Mouse (Mus musculus) embryonic fibroblast, embryonic 13.5 days (primary cell): ENCODE measurements around the gene Iqcm. TPM values are rescaled to one million over a fixed set of nuclear protein-coding genes. Genes with fewer than 3 reads are reported as not detected.
"Not testable (repeated sequence)": the region's sequence is repeated elsewhere in the genome, so short reads cannot be mapped to it uniquely, and the experiment has no call there.

Source experiments
- H3K27ac ChIP-seq: 2 replicates; pipeline ENCODE4 v1.5.1; 2012; ENCODE audit warnings: low read length, control low read depth, inconsistent platforms; ENCODE audit not compliant: insufficient read depth
- H3K4me1 ChIP-seq: 2 replicates; pipeline ENCODE4 v1.6.1; 2011; ENCODE audit warnings: low read length; ENCODE audit not compliant: control insufficient read depth, insufficient read depth
- H3K4me3 ChIP-seq: 2 replicates; pipeline ENCODE4 v1.5.1; 2011; ENCODE audit warnings: mild to moderate bottlenecking, control low read depth, low read length; ENCODE audit not compliant: insufficient read depth
- CTCF ChIP-seq: IDR thresholded peaks from 2 replicates; pipeline ENCODE4 v1.5.1; 2011; ENCODE audit warnings: mild to moderate bottlenecking, control low read depth, low read length, moderate library complexity, borderline replicate concordance; ENCODE audit not compliant: insufficient read depth
- POLR2A ChIP-seq: IDR thresholded peaks from 2 replicates; pipeline ENCODE4 v1.6.1; 2011; ENCODE audit warnings: low read depth, mild to moderate bottlenecking, control low read depth, low read length, moderate library complexity
- polyA plus RNA-seq: library from polyadenylated mRNA; stranded (reverse); fragments of >200 nt; gene quantifications from 2 replicates; pipeline ENCODE4 v1.2.4, GENCODE M21; 2011; ENCODE audit warnings: low read depth; ENCODE audit not compliant: missing spikeins, insufficient read length

Iqcm gene
- not detected in 2 replicates for polyA plus RNA-seq

- Histone ChIP-seq H3K27ac (no peak within 1 kb of the TSS), H3K4me1 (no peaks in the 10 kb centered on the region), H3K4me3 (no peak within 1 kb of the TSS)
- no peak for TF ChIP-seq POLR2A
- TF ChIP-seq CTCF = no peak
Observed at GRCm38 (mm10) chr8:75448394-75448793, at the start of gene Iqcm. Iqcm (plus strand) TSS chr8:75448694.

GRCm38 (mm10) chr8:75406489-75406888 lies 42.0 kb upstream of the Iqcm start, which contains the start of gene Gm10358:
Gm10358 (minus strand) TSS chr8:75406589.
- H3K27ac ChIP-seq = no peak within 1 kb of the TSS
- no peak within 1 kb of the TSS for H3K4me3 ChIP-seq
- H3K4me1 ChIP-seq = no peaks in the 10 kb centered on the region
- TF ChIP-seq CTCF (no peak), POLR2A (no peak)

DNA sequence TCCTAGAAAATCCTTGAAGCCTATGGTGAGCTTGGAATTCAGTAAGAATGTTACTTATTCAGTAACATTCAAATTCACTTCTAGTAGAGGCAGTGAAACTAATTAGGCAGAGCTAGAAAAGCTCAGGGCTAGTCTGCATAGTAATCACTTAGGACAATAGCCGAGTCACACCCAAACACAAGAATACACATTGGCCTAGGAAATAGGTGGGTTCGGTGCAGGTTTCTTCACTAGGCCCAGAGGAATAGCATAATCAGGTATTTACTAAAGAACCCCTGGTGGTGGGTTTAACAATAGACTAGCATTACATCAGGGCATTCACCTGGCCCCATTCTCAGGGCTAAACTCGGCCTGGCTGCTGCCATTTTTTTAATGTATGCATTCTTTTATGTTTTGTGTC lies 32.8 kb upstream of the Iqcm start:
- H3K27ac ChIP-seq, H3K4me3 ChIP-seq, H3K4me1 ChIP-seq: not testable (repeated sequence)

GRCm38 (mm10) chr8:75476756-75477155 lies 28.3 kb downstream of the Iqcm start:
- TF ChIP-seq POLR2A (no peak), CTCF (no peak)
- Histone ChIP-seq H3K4me3 (no peak overlapping the region), H3K27ac (no peak overlapping the region), H3K4me1 (no peaks in the 10 kb centered on the region)

DNA sequence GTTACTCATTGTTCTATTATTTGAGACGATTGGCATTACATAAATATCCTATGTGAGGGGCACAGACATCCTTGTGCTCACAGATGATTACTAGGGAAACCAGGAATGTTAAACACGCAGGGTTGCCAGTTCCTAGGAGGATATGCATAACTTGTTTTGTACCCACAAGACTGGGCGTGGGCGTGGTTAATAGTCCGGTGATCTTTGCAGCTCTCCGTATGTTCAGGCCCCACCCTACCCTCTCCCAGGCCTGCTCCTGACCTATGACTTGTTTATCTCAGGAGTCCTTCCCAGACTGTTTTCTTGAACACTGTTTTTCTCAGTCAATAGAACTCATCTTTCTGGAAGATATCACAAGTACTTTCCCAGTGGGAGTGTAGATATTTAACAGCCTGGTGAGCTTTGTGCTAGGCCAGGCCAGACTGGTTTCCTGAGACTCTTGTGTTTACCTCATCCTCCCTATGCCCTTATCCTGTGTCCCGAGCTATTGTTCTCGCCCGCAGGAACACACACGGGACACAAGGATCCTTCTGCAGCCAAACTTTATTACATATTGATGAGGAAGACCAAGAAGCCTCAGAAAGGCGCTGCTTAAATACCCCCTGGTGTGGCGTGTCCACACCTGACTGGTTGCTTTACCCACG lies 40.7 kb downstream of the Iqcm start:
- no peak overlapping the region for H3K4me3 ChIP-seq
- H3K27ac ChIP-seq = no peak overlapping the region
- TF ChIP-seq CTCF (no peak), POLR2A (no peak)
- no peaks in the 10 kb centered on the region for H3K4me1 ChIP-seq

- TF ChIP-seq CTCF (no peak), POLR2A (no peak)
- no peak overlapping the region for H3K4me3 ChIP-seq
- no peak overlapping the region for H3K27ac ChIP-seq
- no peaks in the 10 kb centered on the region for H3K4me1 ChIP-seq
Observed at GRCm38 (mm10) chr8:75509299-75509698, 60.8 kb downstream of the Iqcm start.

DNA sequence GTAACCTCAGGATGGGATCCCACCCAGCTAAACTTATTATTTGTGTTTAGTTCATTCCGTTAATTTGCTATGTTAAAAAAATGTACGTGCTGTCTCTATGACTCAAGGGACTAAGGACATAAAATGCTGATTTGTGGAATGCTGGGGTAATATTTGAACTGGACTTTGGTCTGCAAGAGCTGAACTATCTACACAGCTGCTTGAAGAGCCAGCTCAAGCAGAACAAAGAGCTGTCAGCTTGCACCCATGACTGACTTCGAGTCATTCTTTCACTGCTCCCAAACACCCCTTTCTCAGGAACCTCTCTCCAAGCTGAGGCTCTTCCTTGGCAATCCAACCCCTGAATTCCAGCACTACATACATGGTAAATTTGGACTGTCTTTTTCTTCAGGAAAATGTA lies 65.3 kb downstream of the Iqcm start:
- Histone ChIP-seq H3K27ac (no peak overlapping the region), H3K4me3 (no peak overlapping the region), H3K4me1 (no peaks in the 10 kb centered on the region)
- no peak for TF ChIP-seq CTCF
- TF ChIP-seq POLR2A = no peak

GRCm38 (mm10) chr8:75549284-75549683 lies 100.8 kb downstream of the Iqcm start:
- no peak overlapping the region for H3K4me3 ChIP-seq
- H3K27ac ChIP-seq = no peak overlapping the region
- TF ChIP-seq CTCF (no peak), POLR2A (no peak)
- H3K4me1 ChIP-seq = no peaks in the 10 kb centered on the region

DNA sequence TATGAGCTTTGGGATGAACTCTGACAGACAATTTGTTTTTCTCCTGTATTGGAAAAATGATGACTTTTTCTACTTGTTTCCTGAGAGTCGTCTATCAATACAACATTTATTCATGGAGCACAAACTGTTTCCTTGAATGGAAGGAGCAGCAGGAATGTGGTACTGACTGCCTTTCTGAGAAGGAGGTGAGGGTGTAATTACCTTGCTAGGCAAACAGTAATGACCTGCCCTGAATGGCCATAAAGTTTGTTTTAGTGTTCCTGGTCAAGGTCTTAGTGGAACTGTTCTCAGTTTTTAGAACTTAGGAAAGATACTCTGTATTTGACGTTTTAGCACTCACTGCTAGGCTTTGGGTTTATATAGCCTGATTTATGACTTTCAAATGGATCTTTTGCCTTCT lies 147.8 kb downstream of the Iqcm start:
- H3K4me3 ChIP-seq = no peak overlapping the region
- TF ChIP-seq POLR2A (no peak), CTCF (no peak)
- H3K4me1 ChIP-seq = no peaks in the 10 kb centered on the region
- H3K27ac ChIP-seq = no peak overlapping the region

DNA sequence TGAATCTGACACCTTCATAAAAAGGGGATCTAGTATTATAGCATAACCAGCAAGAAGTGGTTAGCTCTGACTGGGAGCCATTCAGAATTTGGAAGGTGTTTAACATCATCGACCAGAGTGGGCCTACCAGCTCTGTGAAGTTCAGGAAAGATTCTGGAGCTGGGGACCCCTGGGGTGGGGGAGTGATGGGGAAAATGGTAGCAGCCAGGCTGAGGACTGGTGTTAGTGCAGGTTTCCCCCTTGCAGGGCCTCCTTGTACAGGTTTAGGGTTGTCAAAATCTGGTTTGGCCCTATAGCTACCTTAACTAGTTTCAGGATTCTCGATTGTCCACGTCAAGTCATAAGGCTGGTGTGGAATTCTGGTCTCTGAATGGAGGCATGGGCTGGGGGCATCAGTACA lies 194.5 kb downstream of the Iqcm start:
- no peak overlapping the region for H3K4me3 ChIP-seq
- H3K27ac ChIP-seq = no peak overlapping the region
- TF ChIP-seq CTCF = no peak
- no peak for TF ChIP-seq POLR2A
- no peaks in the 10 kb centered on the region for H3K4me1 ChIP-seq

DNA sequence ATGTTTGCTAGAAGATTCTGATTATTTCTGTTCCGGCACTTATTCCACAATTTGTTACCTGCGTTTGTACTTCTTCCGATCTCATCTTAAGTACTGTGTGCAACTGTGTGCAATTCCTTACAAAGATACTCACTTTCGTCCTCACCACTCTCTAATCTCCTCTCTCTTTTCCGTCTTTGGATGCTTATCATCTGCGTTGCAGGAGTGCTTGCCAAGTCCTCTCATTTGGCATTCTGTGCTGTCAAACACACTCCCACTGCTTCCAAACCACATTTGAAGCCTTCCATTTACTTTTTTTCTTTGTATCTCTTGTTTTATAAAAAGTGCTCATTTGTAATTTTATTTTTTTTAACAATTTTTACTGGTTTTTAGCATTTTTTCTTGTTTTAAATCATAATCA lies 210.8 kb downstream of the Iqcm start:
- Histone ChIP-seq H3K27ac (no peak overlapping the region), H3K4me3 (no peak overlapping the region)
- TF ChIP-seq CTCF (no peak), POLR2A (no peak)

More for the DNA sequence above, 210.8 kb downstream of the Iqcm start:
- H3K4me1 ChIP-seq = no peaks in the 10 kb centered on the region
